Mouse (Mus musculus): ENCODE measurements at regions not wholly inside any gene's neighbourhood (a gene's known extent, or its start where the extent isn't known, plus 50 kb on each side); places are given as distances from the start of the nearest gene placed in this dataset.

DNA sequence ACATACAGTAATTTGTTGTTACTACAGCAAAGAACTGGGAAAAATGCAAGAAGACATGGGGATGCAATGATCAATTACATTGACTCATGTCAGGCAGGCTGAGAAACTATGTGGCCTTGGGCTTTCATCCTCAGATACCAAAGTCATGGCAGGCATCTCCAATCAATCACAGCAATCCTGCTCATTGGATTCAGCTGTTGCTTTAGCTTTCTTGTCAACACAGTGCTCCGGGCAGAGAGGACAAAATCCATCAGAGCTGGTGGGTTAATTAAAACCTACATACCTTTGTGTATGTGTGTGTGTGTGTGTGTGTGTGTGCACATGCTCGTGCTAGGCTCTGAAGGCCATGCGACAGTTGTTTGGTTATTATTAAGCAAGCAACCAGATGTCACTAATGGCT lies 119.2 kb upstream of the Elac2 start:
- TF ChIP-seq KAT2A (conservative IDR thresholded peaks at IDR 0.05; ENCODE audit: low read depth, low read length) (no peak), SIN3A (IDR thresholded peaks at IDR 0.05; ENCODE audit: low read length) (no peak), MAFK (IDR thresholded peaks at IDR 0.05; ENCODE audit: borderline replicate concordance, low read depth, low read length) (no peak), POLR2A (IDR thresholded peaks at IDR 0.05; ENCODE audit: control insufficient read depth in 1 of 2, insufficient read depth in 1 of 2, low read depth in 1 of 2, low read length in 2 of 2, poor library complexity in 1 of 2) (no peak), POLR2AphosphoS2 (IDR thresholded peaks at IDR 0.05; ENCODE audit: low read length) (no peak), POLR2AphosphoS5 (IDR thresholded peaks at IDR 0.05; ENCODE audit: borderline replicate concordance, low read depth, low read length) (no peak), TBP (IDR thresholded peaks at IDR 0.05; ENCODE audit: low read depth, low read length) (no peak), UBTF (IDR thresholded peaks at IDR 0.05; ENCODE audit: borderline replicate concordance, insufficient read depth, low read depth, low read length) (no peak), NRF1 (IDR thresholded peaks at IDR 0.05; ENCODE audit: insufficient read depth, low read depth, low read length, poor library complexity, severe bottlenecking) (no peak), TCF12 (IDR thresholded peaks at IDR 0.05; ENCODE audit: low read depth, low read length) (no peak), ZNF384 (IDR thresholded peaks at IDR 0.05; ENCODE audit: low read depth, low read length) (no peak), RAD21 (IDR thresholded peaks at IDR 0.05; ENCODE audit: low read depth, low read length) (no peak), ELF1 (IDR thresholded peaks at IDR 0.05; ENCODE audit: low read depth, low read length) (no peak), MEF2A (IDR thresholded peaks at IDR 0.05; ENCODE audit: extremely low read depth, insufficient replicate concordance, low read depth, low read length, poor library complexity, severe bottlenecking) (no peak), MAX (IDR thresholded peaks at IDR 0.05; ENCODE audit: low read length) (no peak), EP300 (IDR thresholded peaks at IDR 0.05; ENCODE audit: low read depth in 1 of 2, low read length in 2 of 2) (no peak), E2F4 (IDR thresholded peaks at IDR 0.05; ENCODE audit: borderline replicate concordance, low read depth, low read length) (no peak), GATA1 (IDR thresholded peaks at IDR 0.05; ENCODE audit: low read depth, low read length) (no peak)
- DNase-seq (ENCODE audit: low read depth, low spot score), result no peak

DNA sequence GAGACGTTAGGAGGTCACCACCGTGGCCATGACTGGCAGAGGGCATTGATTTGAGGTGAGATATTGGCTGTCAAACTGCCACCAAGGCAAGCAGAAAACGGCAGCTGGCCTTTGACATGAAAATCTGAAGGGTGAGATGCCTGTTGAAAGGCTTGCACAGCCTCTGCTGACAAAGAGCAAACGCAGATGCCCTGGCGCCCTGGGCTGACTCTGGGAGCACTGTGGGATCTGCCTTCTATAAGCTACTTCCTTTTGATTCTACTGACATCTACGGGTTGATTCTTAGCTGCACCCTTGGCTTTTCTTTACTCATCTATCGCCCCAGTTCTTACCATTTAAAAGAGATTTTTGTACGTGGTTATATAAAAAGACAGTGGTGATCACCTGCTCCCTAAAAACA lies 98.2 kb upstream of the Elac2 start:
- Histone ChIP-seq H3K9me3 (replicated peaks; ENCODE audit: insufficient read depth, low read length) (no peaks in the 10 kb centered on the region), H3K9ac (ENCODE audit: control insufficient read depth, low read depth, low read length, poor library complexity, severe bottlenecking) (no peak overlapping the region), H3K79me2 (ENCODE audit: control insufficient read depth, insufficient read depth, low read length, poor library complexity) (no peaks in the 10 kb centered on the region), H3K36me3 (ENCODE audit: control insufficient read depth in 1 of 2, insufficient read depth in 2 of 2, low read length in 2 of 2) (no peaks in the 10 kb centered on the region), H3K27me3 (ENCODE audit: control insufficient read depth in 1 of 2, insufficient read depth in 2 of 2, low read length in 2 of 2) (no peaks in the 10 kb centered on the region; a peak in 1 of 4 replicates), H3K4me1 (ENCODE audit: control insufficient read depth in 1 of 2, insufficient read depth in 2 of 2, low read length in 2 of 2) (no peaks in the 10 kb centered on the region), H3K27ac (ENCODE audit: control insufficient read depth, low read depth, low read length) (no peak overlapping the region), H3K4me3 (ENCODE audit: control insufficient read depth in 1 of 2, insufficient read depth in 1 of 2, low read depth in 2 of 2, low read length in 2 of 2) (no peak overlapping the region)
- no peak for TF ChIP-seq NELFE (IDR thresholded peaks at IDR 0.05; ENCODE audit: low read depth, low read length)
- no peak for TF ChIP-seq ZNF384 (IDR thresholded peaks at IDR 0.05; ENCODE audit: low read depth, low read length)
- TF ChIP-seq TCF12 (IDR thresholded peaks at IDR 0.05; ENCODE audit: low read depth, low read length), result no peak
- no peak for DNase-seq (ENCODE audit: low read depth, low spot score)

More for the DNA sequence above, 119.2 kb upstream of the Elac2 start:
- Histone ChIP-seq H3K36me3 (ENCODE audit: control insufficient read depth in 1 of 2, insufficient read depth in 2 of 2, low read length in 2 of 2) (no peaks in the 10 kb centered on the region), H3K27me3 (ENCODE audit: control insufficient read depth in 1 of 2, insufficient read depth in 2 of 2, low read length in 2 of 2) (peaks cover 0 to 1% of the 10 kb centered on the region in 2 experiments; a peak in 1 of 4 replicates), H3K4me3 (ENCODE audit: control insufficient read depth in 1 of 2, insufficient read depth in 1 of 2, low read depth in 2 of 2, low read length in 2 of 2) (no peak overlapping the region), H3K27ac (ENCODE audit: control insufficient read depth, low read depth, low read length) (no peak overlapping the region), H3K9me3 (replicated peaks; ENCODE audit: insufficient read depth, low read length) (no peaks in the 10 kb centered on the region), H3K4me1 (ENCODE audit: control insufficient read depth in 1 of 2, insufficient read depth in 2 of 2, low read length in 2 of 2) (no peaks in the 10 kb centered on the region), H3K9ac (ENCODE audit: control insufficient read depth, low read depth, low read length, poor library complexity, severe bottlenecking) (no peak overlapping the region), H3K79me2 (ENCODE audit: control insufficient read depth, insufficient read depth, low read length, poor library complexity) (no peaks in the 10 kb centered on the region)

Data from MEL (cell line).